Mouse (Mus musculus): ENCODE results near the gene Actg2. TPM values are rescaled to one million over a fixed set of nuclear protein-coding genes. Genes with fewer than 3 reads are reported as not detected.

Gene Actg2
- polyA plus RNA-seq, 1 experiment from 2014 or later: 2.3 TPM

DNA sequence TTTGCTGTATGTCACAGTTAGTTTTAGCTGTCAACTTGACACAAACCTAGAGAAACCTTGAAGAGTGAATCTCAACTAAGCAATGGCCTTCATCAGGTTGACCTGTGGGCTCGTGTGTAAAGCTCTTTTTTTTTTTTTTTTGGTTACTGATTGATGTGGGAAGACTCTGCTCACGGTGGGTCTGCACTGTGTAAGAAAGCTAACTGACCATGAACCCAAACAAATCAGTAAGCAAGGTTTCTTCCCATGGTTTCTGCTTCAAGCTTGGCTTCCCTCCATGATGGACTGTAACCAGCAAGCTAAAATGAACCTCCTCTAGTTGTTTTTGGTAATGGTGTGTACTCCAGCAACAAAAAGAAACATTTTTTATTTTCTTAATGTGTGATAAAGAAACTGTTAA, 56.9 kb downstream of the Actg2 start:
- ATAC-seq (replicated peaks; ENCODE audit: low FRiP score): no peak
- DNase-seq (ENCODE audit: low spot score): no peak
- 87% methylated on average over 2 of the region's 2 CpGs for WGBS
- no peaks in the 10 kb centered on the region for H3K9me3 ChIP-seq (ENCODE audit: control insufficient read depth, low read length)
- H3K36me3 ChIP-seq (ENCODE audit: control insufficient read depth, insufficient read depth, low read length): peaks cover 5% of the 10 kb centered on the region; the same call in 1 of the 2 replicates
- H3K4me1 ChIP-seq (replicated peaks; ENCODE audit: control insufficient read depth, insufficient read depth, low read length): no peaks in the 10 kb centered on the region
- H3K27me3 ChIP-seq (ENCODE audit: control insufficient read depth, insufficient read depth, low read length): no peaks in the 10 kb centered on the region
- H3K4me2 ChIP-seq (ENCODE audit: low read depth, low read length, severe bottlenecking): no peak overlapping the region
- no peak overlapping the region for H3K4me3 ChIP-seq (ENCODE audit: low read depth, low read length)
- H3K27ac ChIP-seq (ENCODE audit: low read depth, low read length): no peak overlapping the region
- no peak overlapping the region for H3K9ac ChIP-seq (ENCODE audit: low read length)

DNA sequence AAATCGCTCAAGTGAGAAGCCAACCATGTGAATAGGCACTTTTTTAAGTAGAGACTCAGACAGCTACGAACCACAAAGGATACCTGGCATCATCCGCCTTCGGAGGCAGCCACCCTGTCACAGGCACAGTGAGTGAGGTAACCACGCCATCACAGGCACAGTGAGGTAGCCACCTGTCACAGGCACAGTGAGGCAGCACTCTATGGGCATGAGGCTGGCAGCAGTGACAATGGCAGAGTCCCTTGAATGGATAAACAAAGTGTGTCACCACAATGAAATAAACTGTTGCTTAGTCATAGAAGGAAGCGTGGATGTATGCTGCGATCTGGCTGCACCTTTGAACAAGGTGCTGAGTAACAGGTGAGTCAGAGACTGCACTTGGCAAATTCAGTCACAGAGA, 57.4 kb downstream of the Actg2 start:
- H3K36me3 ChIP-seq (ENCODE audit: control insufficient read depth, insufficient read depth, low read length): peaks cover 5% of the 10 kb centered on the region; the same call in 1 of the 2 replicates
- no peak overlapping the region for H3K4me3 ChIP-seq (ENCODE audit: low read depth, low read length)
- H3K9ac ChIP-seq (ENCODE audit: low read length): no peak overlapping the region
- H3K4me2 ChIP-seq (ENCODE audit: low read depth, low read length, severe bottlenecking): no peak overlapping the region
- WGBS: 93% methylated on average over 7 of the region's 7 CpGs
- no peak overlapping the region for H3K27ac ChIP-seq (ENCODE audit: low read depth, low read length)
- ATAC-seq (replicated peaks; ENCODE audit: low FRiP score) (no peak), DNase-seq (ENCODE audit: low spot score) (no peak)
- no peaks in the 10 kb centered on the region for H3K27me3 ChIP-seq (ENCODE audit: control insufficient read depth, insufficient read depth, low read length)
- H3K9me3 ChIP-seq (ENCODE audit: control insufficient read depth, low read length): no peaks in the 10 kb centered on the region
- no peaks in the 10 kb centered on the region for H3K4me1 ChIP-seq (replicated peaks; ENCODE audit: control insufficient read depth, insufficient read depth, low read length)

DNA sequence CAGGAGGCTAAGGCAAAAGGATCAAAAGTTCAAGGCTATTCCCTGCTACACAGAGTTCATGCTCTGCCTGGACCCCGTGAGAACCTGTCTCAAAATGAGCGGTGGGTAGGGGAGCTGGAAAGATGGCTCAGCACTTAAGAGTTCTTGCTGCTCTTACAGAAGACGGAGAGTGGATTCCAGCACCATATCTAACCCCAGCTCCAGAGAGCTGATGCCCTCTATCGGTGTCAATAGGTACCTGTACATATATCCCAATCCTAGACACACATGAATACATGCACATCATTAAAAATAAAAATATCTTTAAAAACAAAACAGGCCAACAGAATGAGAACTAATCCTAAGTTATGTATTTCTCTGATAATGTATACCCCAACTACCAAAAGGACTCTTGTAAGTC, 57.8 kb downstream of the Actg2 start:
- Histone ChIP-seq H3K9ac (ENCODE audit: low read length) (no peak overlapping the region), H3K36me3 (ENCODE audit: control insufficient read depth, insufficient read depth, low read length) (peaks cover 5% of the 10 kb centered on the region; the same call in 1 of the 2 replicates), H3K9me3 (ENCODE audit: control insufficient read depth, low read length) (no peaks in the 10 kb centered on the region), H3K4me2 (ENCODE audit: low read depth, low read length, severe bottlenecking) (no peak overlapping the region), H3K27ac (ENCODE audit: low read depth, low read length) (no peak overlapping the region), H3K4me1 (replicated peaks; ENCODE audit: control insufficient read depth, insufficient read depth, low read length) (no peaks in the 10 kb centered on the region), H3K27me3 (ENCODE audit: control insufficient read depth, insufficient read depth, low read length) (no peaks in the 10 kb centered on the region), H3K4me3 (ENCODE audit: low read depth, low read length) (no peak overlapping the region)
- DNase-seq (ENCODE audit: low spot score) (no peak), ATAC-seq (replicated peaks; ENCODE audit: low FRiP score) (no peak)
- 65% methylated on average over 4 of the region's 4 CpGs for WGBS

DNA sequence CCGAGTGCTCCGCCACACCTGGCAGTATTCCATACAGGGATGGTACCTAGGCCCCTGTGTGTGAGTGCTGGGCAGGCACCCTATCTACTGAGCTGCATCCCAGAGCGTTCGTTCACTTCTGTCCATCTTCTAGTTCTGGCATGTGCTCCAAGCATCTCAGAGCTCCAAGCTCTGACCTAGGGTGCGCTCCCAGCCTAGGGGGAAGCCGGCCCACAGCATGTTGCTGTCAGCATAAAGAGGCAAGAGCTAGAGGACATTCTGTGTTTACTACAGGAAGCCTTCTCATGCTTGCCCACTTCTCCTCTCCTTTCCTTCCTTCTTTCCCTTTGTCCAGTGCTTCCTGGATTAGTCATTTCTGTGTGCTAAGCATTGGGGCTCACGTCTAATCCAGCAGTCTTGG, 60.6 kb downstream of the Actg2 start:
- H3K4me3 ChIP-seq (ENCODE audit: low read depth, low read length): no peak overlapping the region
- DNase-seq (ENCODE audit: low spot score): no peak
- no peak overlapping the region for H3K27ac ChIP-seq (ENCODE audit: low read depth, low read length)
- peaks cover under 1% of the 10 kb centered on the region; the same call in 1 of the 2 replicates for H3K36me3 ChIP-seq (ENCODE audit: control insufficient read depth, insufficient read depth, low read length)
- 77% methylated on average over 7 of the region's 7 CpGs for WGBS
- ATAC-seq (replicated peaks; ENCODE audit: low FRiP score): no peak
- no peaks in the 10 kb centered on the region for H3K9me3 ChIP-seq (ENCODE audit: control insufficient read depth, low read length)
- H3K9ac ChIP-seq (ENCODE audit: low read length): no peak overlapping the region
- H3K4me2 ChIP-seq (ENCODE audit: low read depth, low read length, severe bottlenecking): no peak overlapping the region
- no peaks in the 10 kb centered on the region for H3K27me3 ChIP-seq (ENCODE audit: control insufficient read depth, insufficient read depth, low read length)
- no peaks in the 10 kb centered on the region for H3K4me1 ChIP-seq (replicated peaks; ENCODE audit: control insufficient read depth, insufficient read depth, low read length)

DNA sequence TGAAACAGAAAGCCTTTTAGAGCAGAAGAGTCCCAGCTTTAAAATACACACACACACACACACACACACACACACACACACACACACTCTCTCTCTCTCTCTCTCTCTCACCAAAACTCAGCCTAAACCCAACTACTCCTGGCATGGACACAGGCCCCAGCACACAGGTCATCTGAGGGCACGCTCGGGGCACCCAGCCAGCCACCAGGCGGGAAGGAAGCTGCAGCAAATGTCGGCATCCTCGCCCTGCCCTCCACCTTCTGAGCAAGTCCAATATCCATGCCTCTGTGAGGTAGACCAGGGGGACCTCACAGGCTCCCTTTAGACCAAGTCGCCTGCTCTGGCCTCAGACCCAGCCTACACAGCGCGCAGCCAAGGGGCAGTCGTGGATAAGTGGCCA, 62.8 kb downstream of the Actg2 start:
- H3K27me3 ChIP-seq (ENCODE audit: control insufficient read depth, insufficient read depth, low read length): no peaks in the 10 kb centered on the region
- no peak overlapping the region for H3K4me2 ChIP-seq (ENCODE audit: low read depth, low read length, severe bottlenecking)
- DNase-seq (ENCODE audit: low spot score): no peak
- H3K36me3 ChIP-seq (ENCODE audit: control insufficient read depth, insufficient read depth, low read length): no peaks in the 10 kb centered on the region; the same call in 1 of the 2 replicates
- H3K9ac ChIP-seq (ENCODE audit: low read length): no peak overlapping the region
- ATAC-seq (replicated peaks; ENCODE audit: low FRiP score): no peak
- no peak overlapping the region for H3K4me3 ChIP-seq (ENCODE audit: low read depth, low read length)
- H3K4me1 ChIP-seq (replicated peaks; ENCODE audit: control insufficient read depth, insufficient read depth, low read length): no peaks in the 10 kb centered on the region
- no peaks in the 10 kb centered on the region for H3K9me3 ChIP-seq (ENCODE audit: control insufficient read depth, low read length)
- H3K27ac ChIP-seq (ENCODE audit: low read depth, low read length): no peak overlapping the region
- 91% methylated on average over 9 of the region's 9 CpGs for WGBS

DNA sequence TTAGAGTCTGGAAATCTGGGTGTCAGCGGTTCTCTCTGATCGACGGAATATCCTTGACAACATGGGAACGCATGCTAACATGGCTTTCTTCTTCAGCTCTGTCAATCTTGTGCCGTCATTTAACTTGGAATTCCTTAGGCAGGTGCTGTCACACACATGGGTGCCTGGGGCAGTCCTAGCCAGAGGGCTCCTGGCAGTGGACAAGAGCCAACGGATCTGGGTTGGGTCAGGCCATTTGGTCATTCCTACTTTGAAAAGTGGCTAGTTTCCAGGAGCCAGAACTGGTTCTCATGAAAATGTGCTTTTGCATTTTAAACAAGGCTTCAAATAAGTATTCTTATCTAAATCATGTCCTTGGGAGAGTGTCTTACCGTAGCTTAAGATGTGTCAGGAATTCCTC, 64.3 kb downstream of the Actg2 start:
- H3K4me3 ChIP-seq (ENCODE audit: low read depth, low read length): no peak overlapping the region
- no peaks in the 10 kb centered on the region for H3K4me1 ChIP-seq (replicated peaks; ENCODE audit: control insufficient read depth, insufficient read depth, low read length)
- H3K27ac ChIP-seq (ENCODE audit: low read depth, low read length): no peak overlapping the region
- no peaks in the 10 kb centered on the region for H3K27me3 ChIP-seq (ENCODE audit: control insufficient read depth, insufficient read depth, low read length)
- ATAC-seq (replicated peaks; ENCODE audit: low FRiP score) (no peak), DNase-seq (ENCODE audit: low spot score) (no peak)
- no peak overlapping the region for H3K4me2 ChIP-seq (ENCODE audit: low read depth, low read length, severe bottlenecking)
- H3K9me3 ChIP-seq (ENCODE audit: control insufficient read depth, low read length): no peaks in the 10 kb centered on the region
- WGBS: 90% methylated on average over 7 of the region's 7 CpGs
- H3K9ac ChIP-seq (ENCODE audit: low read length): no peak overlapping the region
- H3K36me3 ChIP-seq (ENCODE audit: control insufficient read depth, insufficient read depth, low read length): no peaks in the 10 kb centered on the region

DNA sequence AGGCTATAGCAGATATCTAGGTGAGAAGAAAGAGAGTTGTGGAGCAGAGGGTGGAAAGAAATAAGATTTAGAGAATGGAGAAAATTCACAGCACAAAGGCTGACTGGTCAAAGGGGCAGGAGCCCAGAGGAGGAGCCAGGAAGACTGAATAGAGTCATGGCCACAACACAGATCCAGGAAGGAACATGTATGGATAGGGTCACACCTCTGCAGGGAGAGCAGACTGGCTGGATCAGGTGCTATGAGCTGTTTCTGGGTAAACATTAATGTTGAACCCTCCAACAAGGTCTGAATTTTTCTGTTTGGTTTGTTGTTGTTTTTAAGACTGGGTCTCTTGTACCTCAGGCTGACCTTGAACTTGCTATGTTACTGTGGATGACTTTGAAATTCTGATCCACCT, 72.1 kb downstream of the Actg2 start:
- Histone ChIP-seq H3K9ac (ENCODE audit: low read length) (no peak overlapping the region), H3K4me3 (ENCODE audit: low read depth, low read length) (no peak overlapping the region), H3K27me3 (ENCODE audit: control insufficient read depth, insufficient read depth, low read length) (no peaks in the 10 kb centered on the region), H3K36me3 (ENCODE audit: control insufficient read depth, insufficient read depth, low read length) (no peaks in the 10 kb centered on the region), H3K9me3 (ENCODE audit: control insufficient read depth, low read length) (no peaks in the 10 kb centered on the region), H3K27ac (ENCODE audit: low read depth, low read length) (no peak overlapping the region), H3K4me2 (ENCODE audit: low read depth, low read length, severe bottlenecking) (no peak overlapping the region), H3K4me1 (replicated peaks; ENCODE audit: control insufficient read depth, insufficient read depth, low read length) (no peaks in the 10 kb centered on the region)
- ATAC-seq (replicated peaks; ENCODE audit: low FRiP score) (no peak), DNase-seq (ENCODE audit: low spot score) (no peak)

Other genes with a start within 250 kb of the Actg2 start
- gene Mthfd2, start 210.4 kb downstream of the Actg2 start, polyA plus RNA-seq (2014; fragmentation: Nextera tagmentation; extraction: Ambion mirVana): 48.0 and 48.1 TPM in 2 replicates
- gene Mob1a, start 210.2 kb downstream of the Actg2 start, polyA plus RNA-seq (2014; fragmentation: Nextera tagmentation; extraction: Ambion mirVana): 69.7 TPM in 2 replicates
- 128 and 140 TPM in 2 replicates for gene Bola3, start 187.1 kb downstream of the Actg2 start, polyA plus RNA-seq (2014; fragmentation: Nextera tagmentation; extraction: Ambion mirVana)
- gene Tet3, start 77.2 kb downstream of the Actg2 start, polyA plus RNA-seq (2014; fragmentation: Nextera tagmentation; extraction: Ambion mirVana): 49.9 and 56.0 TPM in 2 replicates
- gene Dguok, start 29.3 kb downstream of the Actg2 start, polyA plus RNA-seq (2014; fragmentation: Nextera tagmentation; extraction: Ambion mirVana): 57.9 and 60.6 TPM in 2 replicates
- gene Stambp, start 36.5 kb upstream of the Actg2 start, polyA plus RNA-seq (2014; fragmentation: Nextera tagmentation; extraction: Ambion mirVana): 20.5 and 21.6 TPM in 2 replicates
- gene Clec4f, start 119.9 kb upstream of the Actg2 start, polyA plus RNA-seq (2014; fragmentation: Nextera tagmentation; extraction: Ambion mirVana): not detected in 2 replicates
- not detected in 2 replicates for gene Cd207, start 141.6 kb upstream of the Actg2 start, polyA plus RNA-seq (2014; fragmentation: Nextera tagmentation; extraction: Ambion mirVana)
- gene Vax2, start 175.0 kb upstream of the Actg2 start, polyA plus RNA-seq (2014; fragmentation: Nextera tagmentation; extraction: Ambion mirVana): 0.21 and 0.60 TPM in 2 replicates
- gene Atp6v1b1, start 206.7 kb upstream of the Actg2 start, polyA plus RNA-seq (2014; fragmentation: Nextera tagmentation; extraction: Ambion mirVana): not detected in 2 replicates
- gene Ankrd53, start 226.4 kb upstream of the Actg2 start, polyA plus RNA-seq (2014; fragmentation: Nextera tagmentation; extraction: Ambion mirVana): 0.25 TPM in 1 of 2 replicates, not detected in the other
- 61.1 and 68.0 TPM in 2 replicates for gene Tex261, start 239.5 kb upstream of the Actg2 start, polyA plus RNA-seq (2014; fragmentation: Nextera tagmentation; extraction: Ambion mirVana)

All from forebrain, embryonic 11.5 days (tissue).